Mouse (Mus musculus) MEL (cell line): Measurements from ENCODE around the gene U2af1l4. TPM values are rescaled to one million over a fixed set of nuclear protein-coding genes. Genes with fewer than 3 reads are reported as not detected.
A peak's percentile ranks its signal among the peaks of the same experiment; 100 is the strongest.

Experiments used
- DNase-seq: peaks from one replicate; pipeline ENCODE4 v3.0.0; 2011; ENCODE audit warnings: low read depth, low spot score
- H3K27ac ChIP-seq: 2 replicates; pipeline ENCODE4 v1.5.1; 2012; ENCODE audit warnings: low read depth, mild to moderate bottlenecking, control low read depth, low read length, moderate library complexity; ENCODE audit not compliant: control insufficient read depth
- H3K27me3 ChIP-seq, 2 experiments: fragments of 150-350 bp in 1 of 2; sonication (generic) in 1 of 2; 2 replicates each; pipeline ENCODE4 v1.6.1; 2012; ENCODE audit warnings: low read length in 2 of 2, mild to moderate bottlenecking in 2 of 2, improper control_type of control experiment in 1 of 2, moderate library complexity in 1 of 2; ENCODE audit not compliant: insufficient read depth in 2 of 2, control insufficient read depth in 1 of 2
- H3K36me3 ChIP-seq, 2 experiments: 2 replicates each; pipeline ENCODE4 v1.6.1; 2012 to 2014; ENCODE audit warnings: low read length in 2 of 2, improper control_type of control experiment in 1 of 2, inconsistent platforms in 1 of 2, mild to moderate bottlenecking in 1 of 2; ENCODE audit not compliant: insufficient read depth in 2 of 2, control insufficient read depth in 1 of 2
- H3K4me1 ChIP-seq, 2 experiments: fragments of 150-350 bp in 1 of 2; sonication (generic) in 1 of 2; 2 replicates each; pipeline ENCODE4 v1.6.1; 2012; ENCODE audit warnings: low read length in 2 of 2, improper control_type of control experiment in 1 of 2, mild to moderate bottlenecking in 1 of 2; ENCODE audit not compliant: insufficient read depth in 2 of 2, control insufficient read depth in 1 of 2
- H3K4me3 ChIP-seq, 2 experiments: fragments of 150-350 bp in 1 of 2; sonication (generic) in 1 of 2; 2 replicates each; pipeline ENCODE4 v1.5.1; 2012; ENCODE audit warnings: low read depth in 2 of 2, low read length in 2 of 2, mild to moderate bottlenecking in 2 of 2, moderate library complexity in 2 of 2, control low read depth in 1 of 2, improper control_type of control experiment in 1 of 2; ENCODE audit not compliant: control insufficient read depth in 1 of 2, insufficient read depth in 1 of 2
- H3K79me2 ChIP-seq: 2 replicates; pipeline ENCODE4 v1.6.1; 2012; ENCODE audit warnings: mild to moderate bottlenecking, low read length, moderate library complexity; ENCODE audit not compliant: control insufficient read depth, poor library complexity, insufficient read depth
- H3K9ac ChIP-seq: 2 replicates; pipeline ENCODE4 v1.6.1; 2012; ENCODE audit warnings: low read depth, mild to moderate bottlenecking, control low read depth, low read length, moderate library complexity; ENCODE audit not compliant: control insufficient read depth, poor library complexity, severe bottlenecking
- H3K9me3 ChIP-seq: fragments of 150-350 bp; sonication (generic); replicated peaks from 2 replicates; pipeline ENCODE4 v1.6.1; 2012; ENCODE audit warnings: mild to moderate bottlenecking, low read length, improper control_type of control experiment, moderate library complexity; ENCODE audit not compliant: insufficient read depth
- BHLHE40 ChIP-seq: IDR thresholded peaks from 2 replicates; pipeline ENCODE4 v1.6.1; 2012; ENCODE audit warnings: low read depth, mild to moderate bottlenecking, inconsistent platforms, low read length, improper control_type of control experiment, borderline replicate concordance
- CHD1 ChIP-seq: IDR thresholded peaks from 2 replicates; pipeline ENCODE4 v1.6.1; 2012; ENCODE audit warnings: low read depth, mild to moderate bottlenecking, inconsistent platforms, low read length, improper control_type of control experiment
- CHD2 ChIP-seq: IDR thresholded peaks from 2 replicates; pipeline ENCODE4 v1.6.1; 2011; ENCODE audit warnings: low read length, improper control_type of control experiment
- CTCF ChIP-seq, 3 experiments: IDR thresholded peaks in 2 of 3; conservative IDR thresholded peaks in 1 of 3; 2 replicates each; pipeline ENCODE4 v1.5.1; 2011 to 2012; ENCODE audit warnings: low read length in 3 of 3, low read depth in 2 of 3, mild to moderate bottlenecking in 2 of 3, improper control_type of control experiment in 1 of 3, inconsistent platforms in 1 of 3, mixed read lengths in 1 of 3, moderate library complexity in 1 of 3; ENCODE audit not compliant: control insufficient read depth in 1 of 3, insufficient read depth in 1 of 3, poor library complexity in 1 of 3, severe bottlenecking in 1 of 3
- ELF1 ChIP-seq: IDR thresholded peaks from 2 replicates; pipeline ENCODE4 v1.6.1; 2014; ENCODE audit warnings: low read depth, mild to moderate bottlenecking, inconsistent platforms, low read length, improper control_type of control experiment, moderate library complexity
- EP300 ChIP-seq, 2 experiments: IDR thresholded peaks; 2 replicates each; pipeline ENCODE4 v1.6.1; 2011; ENCODE audit warnings: improper control_type of control experiment in 2 of 2, low read length in 2 of 2, low read depth in 1 of 2, mild to moderate bottlenecking in 1 of 2
- GABPA ChIP-seq: IDR thresholded peaks from 2 replicates; pipeline ENCODE4 v1.6.1; 2012; ENCODE audit warnings: low read depth, mild to moderate bottlenecking, inconsistent platforms, low read length, improper control_type of control experiment, moderate library complexity
- GATA1 ChIP-seq: IDR thresholded peaks from 2 replicates; pipeline ENCODE4 v1.6.1; 2011; ENCODE audit warnings: low read depth, low read length, improper control_type of control experiment
- JUND ChIP-seq: IDR thresholded peaks from 2 replicates; pipeline ENCODE4 v1.6.1; 2011; ENCODE audit warnings: low read depth, mild to moderate bottlenecking, improper control_type of control experiment, low read length
- MYB ChIP-seq: IDR thresholded peaks from 2 replicates; pipeline ENCODE4 v1.6.1; 2011; ENCODE audit warnings: mild to moderate bottlenecking, low read depth, low read length, improper control_type of control experiment
- NELFE ChIP-seq: IDR thresholded peaks from 2 replicates; pipeline ENCODE4 v1.6.1; 2011; ENCODE audit warnings: low read depth, low read length, improper control_type of control experiment
- POLR2AphosphoS5 ChIP-seq: IDR thresholded peaks from 2 replicates; pipeline ENCODE4 v1.6.1; 2012; ENCODE audit warnings: low read depth, borderline replicate concordance, mild to moderate bottlenecking, inconsistent platforms, low read length, moderate library complexity, mixed read lengths
- SMC3 ChIP-seq: IDR thresholded peaks from 2 replicates; pipeline ENCODE4 v1.6.1; 2011; ENCODE audit warnings: low read depth, low read length, improper control_type of control experiment
- ZC3H11A ChIP-seq: IDR thresholded peaks from 2 replicates; pipeline ENCODE4 v1.6.1; 2012; ENCODE audit warnings: low read depth, mild to moderate bottlenecking, inconsistent platforms, low read length, improper control_type of control experiment
- polyA plus RNA-seq, 2 experiments: library from polyadenylated mRNA; stranded (reverse) in 1 of 2; unstranded in 1 of 2; fragments of >175 nt in 1 of 2; fragments of >200 nt in 1 of 2; gene quantifications; 2 replicates each; pipeline versions ENCODE4 v1.2.1 to v1.2.4; 2012; ENCODE audit warnings: low replicate concordance in 2 of 2, low read depth in 1 of 2; ENCODE audit not compliant: insufficient read length in 2 of 2, insufficient read depth in 1 of 2, missing spikeins in 1 of 2
- total RNA-seq: library from RNA; depleted of rRNA; stranded (reverse); fragments of 300-350 nt; gene quantifications from 2 replicates; pipeline ENCODE4 v1.2.3, GENCODE M21; 2012

Gene U2af1l4
- total and polyA plus RNA-seq, 3 experiments = 72.5 to 74.2 TPM; not detected in 1

GRCm38 (mm10) chr7:30557901-30558514 lies 5.1 kb upstream of the U2af1l4 start:
- DNase-seq = no peak
- Histone ChIP-seq H3K4me1 (peaks cover 0 to 9% of the 10 kb centered on the region in 2 experiments; a peak in 2 of 4 replicates), H3K9ac (peak overlapping the region; percentile 75), H3K36me3 (peaks cover 0 to 8% of the 10 kb centered on the region in 2 experiments; a peak in 2 of 4 replicates), H3K27me3 (no peaks in the 10 kb centered on the region), H3K27ac (no peak overlapping the region), H3K4me3 (peak overlapping the region in 1 of 2 experiments; percentile 80; a peak in 2 of 4 replicates), H3K9me3 (no peaks in the 10 kb centered on the region), H3K79me2 (peaks cover 16% of the 10 kb centered on the region)
- TF ChIP-seq GATA1 (no peak), ZC3H11A (no peak), POLR2AphosphoS5 (no peak), MYB (no peak)

DNA sequence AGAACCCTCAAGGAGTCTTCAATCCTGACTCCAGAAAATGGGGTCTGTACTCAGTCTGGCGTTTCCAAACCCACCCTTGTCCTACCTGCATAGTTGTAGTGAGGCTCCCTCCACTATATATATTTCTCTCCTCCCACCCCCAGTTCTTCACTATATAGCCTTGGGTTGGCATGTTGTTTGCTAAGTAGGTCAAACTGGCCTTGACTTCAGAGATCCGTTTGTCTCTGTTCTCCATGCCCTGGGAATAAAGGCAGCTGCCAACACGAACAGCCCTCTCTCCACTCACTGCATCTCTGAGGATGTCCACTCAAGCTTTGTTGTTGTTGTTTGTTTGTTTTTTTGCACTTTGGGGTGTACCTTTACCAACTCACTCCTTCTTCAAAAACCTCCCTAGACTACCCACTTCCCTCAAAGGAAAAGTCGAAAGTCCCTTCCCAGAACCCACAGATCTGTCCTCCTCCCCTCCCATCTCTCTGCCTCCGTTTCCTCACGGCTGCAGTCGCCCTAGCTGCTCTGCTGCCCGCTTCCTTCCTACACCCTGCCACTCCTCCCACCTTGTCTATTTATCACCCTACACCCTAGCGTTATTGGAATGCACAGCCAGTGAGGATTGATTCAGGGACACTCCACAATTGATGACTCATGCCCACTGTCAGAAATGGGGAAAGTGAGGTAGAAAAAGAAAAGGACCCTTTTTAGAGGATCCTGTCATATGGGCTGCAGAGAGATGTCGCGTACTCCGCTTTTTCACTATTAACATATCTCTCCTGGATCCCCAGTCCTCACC lies 4.3 kb upstream of the U2af1l4 start:
- peak overlapping the region; percentile 80 to 85 for H3K4me3 ChIP-seq
- H3K9me3 ChIP-seq = no peaks in the 10 kb centered on the region
- no peaks in the 10 kb centered on the region for H3K27me3 ChIP-seq
- H3K79me2 ChIP-seq = peaks cover 18% of the 10 kb centered on the region
- TF ChIP-seq EP300 (IDR thresholded peaks at IDR 0.05; ENCODE audit: low read depth in 1 of 2, low read length in 2 of 2) (no peak), BHLHE40 (no peak), JUND (no peak), SMC3 (no peak), ELF1 (no peak), CTCF (IDR thresholded peaks at IDR 0.05 in 2 of 3, conservative IDR thresholded peaks at IDR 0.05 in 1 of 3; ENCODE audit: control insufficient read depth in 1 of 3, insufficient read depth in 1 of 3, low read depth in 2 of 3, low read length in 3 of 3, poor library complexity in 1 of 3, severe bottlenecking in 1 of 3) (no peak), GABPA (no peak), CHD2 (no peak), CHD1 (no peak), POLR2AphosphoS5 (no peak), NELFE (no peak)
- DNase-seq = peak; percentile 63
- H3K4me1 ChIP-seq = peaks cover 2 to 10% of the 10 kb centered on the region in 2 experiments; a peak in 2 of 4 replicates
- H3K36me3 ChIP-seq = peaks cover 0 to 8% of the 10 kb centered on the region in 2 experiments; a peak in 2 of 4 replicates
- H3K27ac ChIP-seq = peak overlapping the region; percentile 56
- peak overlapping the region; percentile 75 for H3K9ac ChIP-seq
